Mouse (Mus musculus) heart, adult 11 months (tissue): Measurements from ENCODE around the gene Nmd3.
A peak's percentile ranks its signal among the peaks of the same experiment; 100 is the strongest.

Source experiments
- DNase-seq: peaks from one replicate; pipeline ENCODE4 v3.0.0; 2022

Nmd3 gene

DNA sequence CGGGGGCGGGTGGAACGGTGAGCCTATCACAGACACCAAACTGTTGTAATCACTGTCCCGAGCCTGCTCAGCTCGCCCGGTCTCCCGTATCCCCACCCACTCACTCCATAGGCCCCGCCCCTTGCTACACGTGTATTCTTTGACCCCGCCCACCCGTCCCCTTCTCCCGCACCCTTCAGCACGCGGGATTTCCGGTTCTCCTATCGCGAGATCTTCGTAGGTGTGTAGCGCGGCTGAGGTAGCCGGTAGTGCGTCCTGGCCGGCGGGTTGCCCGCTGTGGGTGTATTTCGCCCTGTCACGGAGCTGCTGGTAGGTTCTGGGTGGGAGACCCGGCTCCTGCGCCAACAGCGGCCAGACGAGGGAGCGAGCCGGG, at the start of gene Nmd3:
Gene Nmd3, plus strand, starts transcription at position 172 of the 373 bp plus-strand sequence.
- DNase-seq = peak; percentile 99

DNA sequence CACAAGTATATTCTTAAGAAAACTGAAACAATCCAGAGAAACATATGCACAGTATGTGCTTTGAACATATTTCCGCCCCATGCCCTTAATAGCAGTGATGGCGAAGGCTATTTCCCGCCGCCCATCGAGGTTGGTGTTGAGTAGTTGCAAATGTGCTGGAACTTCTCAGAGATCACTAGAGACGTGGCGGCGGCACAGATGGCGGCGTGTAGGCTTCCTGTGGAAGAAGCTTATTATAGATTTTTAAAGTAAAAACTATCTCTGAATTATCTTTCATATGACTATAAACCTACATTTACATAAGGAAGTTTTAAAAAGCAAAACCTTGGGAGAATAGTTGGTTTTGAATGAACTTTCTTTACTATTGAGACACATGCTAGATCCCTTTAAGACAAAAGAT, 48.4 kb upstream of the Nmd3 start:
- DNase-seq = peak; percentile 13

DNA sequence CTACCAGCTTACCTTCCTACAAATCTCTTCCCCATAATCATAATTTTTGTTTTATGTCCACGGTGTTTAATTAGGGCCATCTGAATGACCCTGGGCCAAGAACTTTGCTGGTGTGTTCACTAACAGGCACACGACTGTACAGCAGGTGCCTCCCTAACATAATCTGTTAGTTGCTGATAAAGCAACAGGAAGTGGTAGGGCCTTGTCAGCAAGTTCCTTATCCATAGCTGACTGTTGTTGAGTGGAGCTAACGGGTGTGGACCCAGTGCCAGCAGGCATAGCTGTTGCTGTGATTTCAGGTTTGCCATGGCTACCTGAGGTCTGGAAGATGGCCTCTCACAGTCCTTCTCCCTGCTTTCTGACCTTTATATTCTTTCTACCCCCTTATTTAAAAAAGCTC, 47.6 kb upstream of the Nmd3 start:
- DNase-seq = peak; percentile 93

- DNase-seq = peak; percentile 82
Observed at GRCm38 (mm10) chr3:69689791-69690190, 32.0 kb upstream of the Nmd3 start.

GRCm38 (mm10) chr3:69690939-69691338, 30.8 kb upstream of the Nmd3 start:
- no peak for DNase-seq

DNA sequence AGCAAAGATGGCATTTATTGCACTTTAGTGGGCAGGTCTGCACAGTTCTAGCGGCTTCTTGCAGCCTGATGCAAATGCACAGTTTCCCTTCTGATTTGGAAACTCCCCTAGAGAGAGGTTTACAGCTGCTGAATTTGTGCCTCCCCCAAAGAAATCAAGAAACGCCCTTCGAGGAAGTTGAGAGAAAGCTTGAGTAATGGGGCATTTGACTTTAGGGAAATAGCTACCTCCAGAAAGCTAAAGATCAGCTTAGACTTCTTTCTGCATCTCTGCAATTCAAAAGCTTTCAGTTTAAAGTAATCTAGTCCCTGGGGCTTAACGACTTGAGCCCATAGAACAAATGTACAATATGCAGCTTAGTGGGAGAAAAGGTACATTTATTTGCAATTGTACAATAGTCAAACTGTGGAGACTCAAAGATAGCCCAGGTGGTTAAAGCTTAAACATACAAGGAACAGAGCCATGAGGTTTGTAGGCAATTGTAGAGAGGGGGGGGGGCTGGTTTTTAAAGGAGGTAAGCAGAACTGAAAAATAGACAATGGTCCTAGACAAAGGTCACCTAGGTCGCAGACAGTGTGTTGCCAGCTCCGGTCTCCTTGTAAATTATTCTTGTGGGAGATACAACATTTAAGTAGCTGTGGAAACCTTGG, 21.8 kb upstream of the Nmd3 start:
- DNase-seq = peak; percentile 91

DNA sequence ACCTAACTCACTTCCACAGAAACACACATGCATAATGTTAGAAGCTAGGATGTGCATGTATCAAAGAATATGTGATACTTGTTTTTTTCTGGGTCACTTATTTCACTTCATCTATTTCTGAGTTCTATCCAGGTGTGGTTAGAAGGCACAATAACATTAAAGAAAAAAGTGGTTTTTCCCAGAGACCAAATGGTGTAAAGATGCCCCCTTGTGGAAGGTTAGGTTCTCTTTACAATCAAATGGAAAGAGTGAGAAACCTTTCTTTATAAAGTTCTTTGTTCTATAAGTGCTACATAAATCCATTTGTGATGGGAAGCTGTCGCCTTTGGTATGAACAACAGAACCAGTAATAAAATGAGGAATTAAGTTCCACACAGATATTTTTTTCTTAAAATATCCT, 19.9 kb upstream of the Nmd3 start:
- no peak for DNase-seq

DNA sequence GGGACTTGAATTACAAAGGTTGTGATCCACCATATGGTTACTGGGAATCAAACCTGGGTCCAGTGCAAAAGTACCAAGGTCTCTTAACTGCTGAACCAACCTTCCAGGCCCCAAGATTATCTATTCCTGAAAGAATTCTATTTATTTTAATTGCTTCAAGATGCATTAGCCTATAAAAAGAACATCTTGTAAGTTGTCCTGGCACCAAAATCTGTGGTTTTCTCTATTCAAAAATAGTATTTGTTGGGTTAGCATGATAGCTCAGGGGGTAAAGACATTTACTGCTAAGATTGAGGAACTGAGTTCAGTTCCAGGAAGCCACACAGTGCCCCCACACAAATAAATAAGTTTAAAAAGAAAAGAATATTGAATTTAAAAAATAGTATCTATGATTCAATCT, 19.4 kb upstream of the Nmd3 start:
- peak; percentile 56 for DNase-seq

- DNase-seq = no peak
Observed at GRCm38 (mm10) chr3:69709043-69709929, 12.5 kb upstream of the Nmd3 start.

DNA sequence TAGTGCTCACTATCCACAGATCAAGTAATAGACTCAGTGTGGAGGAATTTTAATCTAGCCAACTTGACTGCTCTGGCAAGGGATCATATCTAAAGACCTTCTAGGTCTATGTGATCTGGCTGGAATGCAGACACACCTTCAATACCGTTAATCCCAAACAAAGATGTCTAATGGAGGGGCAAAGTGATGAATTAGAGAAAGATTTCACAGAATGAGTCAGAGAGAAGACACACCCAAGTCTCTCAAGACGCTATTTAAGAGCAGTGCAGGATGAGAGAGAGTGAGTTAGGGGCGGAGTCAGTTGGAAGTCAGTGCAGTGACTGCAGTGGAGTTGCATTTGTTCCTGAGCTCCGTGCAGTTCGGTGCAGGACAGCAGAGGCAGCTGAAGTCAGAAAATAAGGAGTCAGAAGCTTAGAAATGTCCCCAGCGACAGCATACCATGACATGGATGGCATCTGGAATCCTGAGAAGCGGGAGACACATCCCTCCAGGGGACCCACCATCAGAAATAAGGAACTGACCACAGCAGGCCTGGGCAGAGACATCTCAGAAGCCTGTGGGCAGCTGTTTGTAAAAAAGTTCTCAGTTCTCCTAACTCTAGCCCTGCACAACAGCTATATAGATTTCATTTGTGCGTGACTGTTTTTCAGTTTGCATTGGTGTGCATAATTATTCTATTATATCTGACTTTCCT, 9.7 kb upstream of the Nmd3 start:
- DNase-seq = peak; percentile 91

DNA sequence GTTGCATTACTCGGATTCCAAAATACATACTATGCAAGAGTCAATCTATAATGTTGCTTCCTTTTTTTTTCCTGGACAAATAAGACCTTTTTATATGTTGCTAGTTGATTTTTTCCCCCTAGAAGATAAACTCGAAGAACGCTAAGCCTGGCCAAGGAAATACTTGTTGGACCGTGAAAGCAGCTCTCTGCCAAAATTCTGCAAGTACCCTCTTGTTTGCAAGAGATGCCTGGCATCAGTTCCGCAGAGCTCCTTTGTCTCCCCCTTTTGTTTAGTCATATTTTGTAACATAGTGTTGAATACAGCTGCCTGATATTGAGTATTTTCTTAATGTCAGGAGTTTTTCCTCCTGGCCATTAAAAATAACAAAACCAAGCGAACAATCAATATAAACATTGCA, 4.3 kb upstream of the Nmd3 start:
- no peak for DNase-seq

- DNase-seq = peak; percentile 92
Observed at GRCm38 (mm10) chr3:69722187-69722867, 542 bp downstream of the Nmd3 start.

DNA sequence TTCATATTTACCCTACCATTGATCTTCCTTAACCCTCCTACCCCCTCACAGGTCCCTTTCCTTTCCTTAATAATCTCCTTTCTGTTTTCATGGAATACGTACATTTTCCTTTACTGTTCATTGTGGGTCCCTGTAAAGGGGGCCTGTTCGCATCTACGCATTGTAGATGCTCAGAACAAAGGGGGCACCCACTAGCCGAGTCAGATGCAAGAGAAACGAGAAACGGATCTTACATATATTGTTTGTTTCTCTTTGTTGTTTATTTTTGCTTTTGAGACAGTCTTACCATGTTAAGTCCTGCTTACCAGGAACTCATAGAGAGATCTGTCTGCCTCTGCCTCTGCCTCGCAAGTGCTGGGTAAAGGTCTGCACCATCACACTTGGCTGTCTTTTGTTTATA, 1.4 kb downstream of the Nmd3 start:
- DNase-seq = no peak

- no peak for DNase-seq
Observed at GRCm38 (mm10) chr3:69730930-69731329, 9.1 kb downstream of the Nmd3 start.

DNA sequence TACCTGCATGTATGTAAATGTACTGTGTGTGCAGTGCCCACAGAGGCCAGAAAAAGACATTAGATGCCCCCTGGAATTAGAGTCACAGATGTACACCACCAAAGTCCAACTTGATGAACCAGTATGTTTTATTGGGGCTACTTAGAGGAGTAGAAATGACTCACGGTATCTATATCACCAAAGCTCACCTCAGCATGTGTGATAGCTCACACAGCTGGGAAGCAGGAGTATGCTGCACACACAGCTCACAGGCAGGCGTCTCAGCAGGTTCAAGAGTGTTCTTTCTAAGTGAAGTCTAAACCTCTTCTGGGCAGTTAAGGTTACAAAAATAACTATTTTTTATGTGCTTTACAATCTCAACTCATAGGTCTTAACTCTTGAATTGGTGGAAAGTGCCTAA, 12.2 kb downstream of the Nmd3 start:
- DNase-seq = no peak

- DNase-seq = peak; percentile 15
Observed at GRCm38 (mm10) chr3:69755192-69755591, 33.4 kb downstream of the Nmd3 start.

DNA sequence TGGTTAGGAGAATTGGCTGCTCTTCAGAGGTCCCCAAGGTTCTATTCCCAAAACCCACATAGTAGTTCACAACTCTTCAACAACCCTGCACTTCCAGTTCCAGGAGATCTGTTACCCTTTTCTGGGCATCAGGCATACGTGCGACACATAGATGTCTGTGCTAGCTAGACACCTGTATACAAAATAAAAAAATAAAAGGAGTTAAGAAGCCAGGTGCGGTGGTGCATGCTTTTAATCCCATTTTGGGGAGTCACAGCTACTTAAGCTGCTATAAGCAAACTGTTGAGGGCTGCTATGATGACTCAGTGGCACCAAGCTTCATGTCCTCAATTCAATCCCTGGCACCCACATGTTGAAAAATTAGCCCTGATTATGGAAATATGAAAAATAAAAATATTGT, 34.2 kb downstream of the Nmd3 start:
- DNase-seq = peak; percentile 69

GRCm38 (mm10) chr3:69756499-69756898, 34.7 kb downstream of the Nmd3 start:
- DNase-seq = peak; percentile 89

GRCm38 (mm10) chr3:69757456-69757855, 35.7 kb downstream of the Nmd3 start:
- DNase-seq = peak; percentile 19

DNA sequence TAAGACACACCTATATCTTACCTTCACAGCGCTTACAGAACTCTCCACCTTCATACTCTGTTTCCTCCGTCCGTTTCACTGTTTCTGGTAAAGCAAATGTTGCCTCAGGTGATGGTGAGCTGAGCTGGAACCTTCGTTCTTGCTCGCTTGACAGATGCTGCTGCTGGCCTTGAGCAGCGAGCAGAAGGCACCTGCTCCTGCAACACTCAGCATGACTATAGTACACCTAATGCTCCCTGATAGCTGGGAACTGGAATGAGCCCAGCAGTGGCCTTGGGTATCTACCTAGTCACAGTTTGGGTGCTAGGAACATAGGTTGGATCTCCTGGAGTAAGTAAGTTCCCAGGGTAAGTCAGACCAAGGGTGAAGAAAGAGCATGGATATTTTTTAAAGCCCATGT, 38.3 kb downstream of the Nmd3 start:
- DNase-seq = peak; percentile 51

DNA sequence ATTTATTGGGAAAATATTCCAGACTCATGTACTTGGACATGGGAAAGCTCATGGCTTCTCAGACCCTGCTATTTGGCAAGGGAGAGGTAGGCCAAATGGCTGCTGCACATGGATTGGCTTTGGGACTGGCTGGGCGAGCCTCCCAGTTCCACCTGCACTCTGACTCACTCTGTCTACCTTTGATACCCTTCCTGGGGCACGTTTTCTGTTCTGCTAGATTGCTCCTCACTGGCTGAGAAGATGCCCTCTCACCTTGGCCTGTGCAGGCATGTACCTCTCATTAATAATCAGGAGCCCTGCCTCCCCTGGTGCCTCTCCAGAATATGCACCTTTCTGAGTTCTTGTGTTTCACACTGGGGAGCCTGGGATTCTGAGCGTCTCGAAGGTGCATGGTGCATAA, 39.4 kb downstream of the Nmd3 start:
- DNase-seq = peak; percentile 69

- peak; percentile 72 for DNase-seq
Observed at GRCm38 (mm10) chr3:69762838-69763368, 41.1 kb downstream of the Nmd3 start.
